Mouse (Mus musculus): ENCODE results near the gene Olfr544.
"Not testable (repeated sequence)": the region's sequence is repeated elsewhere in the genome, so short reads cannot be mapped to it uniquely, and the experiment has no call there.

DNA sequence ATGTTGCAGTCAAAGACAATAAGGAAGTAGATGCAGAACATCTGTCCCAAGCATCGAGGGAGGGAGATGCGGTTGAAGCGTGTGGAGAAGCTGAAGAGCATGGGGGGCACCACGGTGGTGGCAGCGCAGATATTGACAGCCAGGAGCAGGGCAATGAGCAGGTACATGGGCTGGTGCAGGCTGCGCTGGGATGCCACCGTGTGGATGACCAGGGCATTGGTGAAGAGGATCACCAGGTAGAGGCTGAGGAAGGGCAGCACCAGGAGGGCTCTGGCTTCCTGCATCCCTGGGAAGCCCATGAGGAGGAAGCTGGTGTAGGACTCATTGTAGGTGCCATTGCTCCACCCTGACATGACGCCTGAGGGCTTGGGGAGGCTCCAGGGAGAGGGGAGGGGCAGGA, 3.3 kb downstream of the Olfr544 start:
- TF ChIP-seq POLR2A (IDR thresholded peaks at IDR 0.05; ENCODE audit: control insufficient read depth, extremely low read depth, insufficient read depth, low read length, poor library complexity); CTCF (IDR thresholded peaks at IDR 0.05; ENCODE audit: borderline replicate concordance, control insufficient read depth, extremely low read depth, insufficient read depth, low read length, poor library complexity): not testable (repeated sequence)
